Mouse (Mus musculus) small intestine, adult 2 months (tissue): Measurements from ENCODE around the gene Psen1. TPM values are rescaled to one million over a fixed set of nuclear protein-coding genes. Genes with fewer than 3 reads are reported as not detected.

Experiments
- H3K27ac ChIP-seq: fragments of 200-500 bp; 2 replicates; pipeline ENCODE4 v1.5.1; 2012; ENCODE audit warnings: low read depth, low read length, control low read depth, inconsistent platforms; ENCODE audit not compliant: insufficient read depth
- H3K27me3 ChIP-seq: fragments of 200-500 bp; 2 replicates; pipeline ENCODE4 v1.6.1; 2012; ENCODE audit warnings: mild to moderate bottlenecking, moderate library complexity, low read length, inconsistent platforms; ENCODE audit not compliant: control insufficient read depth, insufficient read depth
- H3K36me3 ChIP-seq: fragments of 200-500 bp; 2 replicates; pipeline ENCODE4 v1.6.1; 2012; ENCODE audit warnings: mild to moderate bottlenecking, low read length, control low read depth, inconsistent platforms; ENCODE audit not compliant: control insufficient read depth, insufficient read depth
- H3K4me1 ChIP-seq: fragments of 200-500 bp; 2 replicates; pipeline ENCODE4 v1.6.1; 2012; ENCODE audit warnings: low read length, inconsistent platforms, mixed read lengths; ENCODE audit not compliant: control insufficient read depth, insufficient read depth, insufficient read length
- H3K4me3 ChIP-seq: fragments of 200-500 bp; 2 replicates; pipeline ENCODE4 v1.5.1; 2012; ENCODE audit warnings: low read depth, mild to moderate bottlenecking, control low read depth, inconsistent platforms, low read length, moderate library complexity
- CTCF ChIP-seq: fragments of 200-500 bp; IDR thresholded peaks from 2 replicates; pipeline ENCODE4 v1.5.1; 2012; ENCODE audit warnings: low read depth, mild to moderate bottlenecking, control low read depth, inconsistent platforms, low read length, moderate library complexity, mixed read lengths; ENCODE audit not compliant: insufficient replicate concordance, insufficient read length; ENCODE audit errors: extremely low read depth
- POLR2A ChIP-seq: fragments of 200-500 bp; IDR thresholded peaks from 2 replicates; pipeline ENCODE4 v1.6.1; 2012; ENCODE audit warnings: low read depth, mild to moderate bottlenecking, control low read depth, inconsistent platforms, low read length, moderate library complexity
- WGBS: fragments of 180-500 bp; shearing (Covaris S2); methylation state at CpG from one replicate; pipeline ENCODE4 v1.1.7; 2018; 5-methylcytosine and 5-hydroxymethylcytosine counted together
- polyA plus RNA-seq: library from polyadenylated mRNA; depleted of rRNA; stranded (reverse); fragments of >200 nt; gene quantifications from 2 replicates; pipeline ENCODE4 v1.2.3, GENCODE M21; 2012

The Psen1 gene
- polyA plus RNA-seq, 1 experiment = 35.2 TPM

GRCm38 (mm10) chr12:83723037-83723436 is 35.1 kb downstream of the Psen1 start:
- Histone ChIP-seq H3K27me3 (no peaks in the 10 kb centered on the region), H3K4me1 (no peaks in the 10 kb centered on the region), H3K4me3 (no peak overlapping the region), H3K36me3 (peaks cover 68% of the 10 kb centered on the region), H3K27ac (no peak overlapping the region)
- TF ChIP-seq CTCF (no peak), POLR2A (no peak)
- WGBS = 91% methylated on average over 3 of the region's 3 CpGs

GRCm38 (mm10) chr12:83726510-83727308 is 38.8 kb downstream of the Psen1 start:
- WGBS = 68% methylated on average over 12 of the region's 12 CpGs
- H3K27me3 ChIP-seq = no peaks in the 10 kb centered on the region
- H3K4me1 ChIP-seq = no peaks in the 10 kb centered on the region
- H3K27ac ChIP-seq = no peak overlapping the region
- peaks cover 78% of the 10 kb centered on the region for H3K36me3 ChIP-seq
- no peak overlapping the region for H3K4me3 ChIP-seq
- TF ChIP-seq POLR2A (no peak), CTCF (no peak)

- H3K36me3 ChIP-seq = peaks cover 79% of the 10 kb centered on the region
Observed at GRCm38 (mm10) chr12:83732225-83732624, 44.3 kb downstream of the Psen1 start.

GRCm38 (mm10) chr12:83734047-83734446 is 46.1 kb downstream of the Psen1 start:
- no peak for TF ChIP-seq CTCF
- TF ChIP-seq POLR2A = no peak
- Histone ChIP-seq H3K4me1 (no peaks in the 10 kb centered on the region), H3K36me3 (peaks cover 65% of the 10 kb centered on the region), H3K27me3 (no peaks in the 10 kb centered on the region), H3K4me3 (no peak overlapping the region), H3K27ac (no peak overlapping the region)
- 79% methylated on average over 10 of the region's 10 CpGs for WGBS

More at GRCm38 (mm10) chr12:83732225-83732624, 44.3 kb downstream of the Psen1 start:
- H3K27ac ChIP-seq = no peak overlapping the region
- TF ChIP-seq CTCF = no peak
- TF ChIP-seq POLR2A = no peak
- H3K4me1 ChIP-seq = no peaks in the 10 kb centered on the region
- no peak overlapping the region for H3K4me3 ChIP-seq
- no peaks in the 10 kb centered on the region for H3K27me3 ChIP-seq
- WGBS = 85% methylated on average over 5 of the region's 5 CpGs

GRCm38 (mm10) chr12:83736236-83736635 is 48.3 kb downstream of the Psen1 start:
- Histone ChIP-seq H3K27ac (no peak overlapping the region), H3K27me3 (no peaks in the 10 kb centered on the region), H3K36me3 (peaks cover 45% of the 10 kb centered on the region), H3K4me3 (no peak overlapping the region), H3K4me1 (no peaks in the 10 kb centered on the region)
- WGBS = 60% methylated on average over 8 of the region's 8 CpGs
- no peak for TF ChIP-seq CTCF
- TF ChIP-seq POLR2A = no peak

- no peaks in the 10 kb centered on the region for H3K27me3 ChIP-seq
- H3K27ac ChIP-seq = no peak overlapping the region
- no peaks in the 10 kb centered on the region for H3K4me1 ChIP-seq
- WGBS = 88% methylated on average over 1 of the region's 1 CpGs
- no peak overlapping the region for H3K4me3 ChIP-seq
- TF ChIP-seq POLR2A (no peak), CTCF (no peak)
- peaks cover 24% of the 10 kb centered on the region for H3K36me3 ChIP-seq
Observed at GRCm38 (mm10) chr12:83738651-83739050, 50.7 kb downstream of the Psen1 start.

GRCm38 (mm10) chr12:83741722-83742121 is 53.8 kb downstream of the Psen1 start:
- Histone ChIP-seq H3K4me1 (peaks cover 3% of the 10 kb centered on the region; the same call in 1 of the 2 replicates), H3K27me3 (no peaks in the 10 kb centered on the region)
- 86% methylated on average over 5 of the region's 5 CpGs for WGBS

GRCm38 (mm10) chr12:83742834-83743233 is 54.9 kb downstream of the Psen1 start:
- H3K4me1 ChIP-seq = peaks cover 3% of the 10 kb centered on the region; the same call in 1 of the 2 replicates
- H3K36me3 ChIP-seq = no peaks in the 10 kb centered on the region

More at GRCm38 (mm10) chr12:83741722-83742121, 53.8 kb downstream of the Psen1 start:
- H3K4me3 ChIP-seq = no peak overlapping the region
- H3K27ac ChIP-seq = no peak overlapping the region
- H3K36me3 ChIP-seq = no peaks in the 10 kb centered on the region
- no peak for TF ChIP-seq CTCF
- TF ChIP-seq POLR2A = no peak

More at GRCm38 (mm10) chr12:83742834-83743233, 54.9 kb downstream of the Psen1 start:
- no peak overlapping the region for H3K4me3 ChIP-seq
- H3K27me3 ChIP-seq = no peaks in the 10 kb centered on the region
- no peak overlapping the region for H3K27ac ChIP-seq
- no peak for TF ChIP-seq CTCF
- no peak for TF ChIP-seq POLR2A
- 34% methylated on average over 4 of the region's 4 CpGs for WGBS
